Mouse (Mus musculus) testis, adult 2 months (tissue): Measurements from ENCODE around the gene Msmb.

ENCODE experiments used
- CTCF ChIP-seq: fragments of 200-500 bp; IDR thresholded peaks from 2 replicates; pipeline ENCODE4 v1.5.1; 2012; ENCODE audit warnings: low read depth, mild to moderate bottlenecking, inconsistent platforms, low read length, moderate library complexity; ENCODE audit not compliant: control insufficient read depth, insufficient read depth, insufficient replicate concordance
- POLR2A ChIP-seq: fragments of 200-500 bp; IDR thresholded peaks from 2 replicates; pipeline ENCODE4 v1.6.1; 2012; ENCODE audit warnings: low read depth, mild to moderate bottlenecking, inconsistent platforms, low read length, moderate library complexity; ENCODE audit not compliant: control insufficient read depth

DNA sequence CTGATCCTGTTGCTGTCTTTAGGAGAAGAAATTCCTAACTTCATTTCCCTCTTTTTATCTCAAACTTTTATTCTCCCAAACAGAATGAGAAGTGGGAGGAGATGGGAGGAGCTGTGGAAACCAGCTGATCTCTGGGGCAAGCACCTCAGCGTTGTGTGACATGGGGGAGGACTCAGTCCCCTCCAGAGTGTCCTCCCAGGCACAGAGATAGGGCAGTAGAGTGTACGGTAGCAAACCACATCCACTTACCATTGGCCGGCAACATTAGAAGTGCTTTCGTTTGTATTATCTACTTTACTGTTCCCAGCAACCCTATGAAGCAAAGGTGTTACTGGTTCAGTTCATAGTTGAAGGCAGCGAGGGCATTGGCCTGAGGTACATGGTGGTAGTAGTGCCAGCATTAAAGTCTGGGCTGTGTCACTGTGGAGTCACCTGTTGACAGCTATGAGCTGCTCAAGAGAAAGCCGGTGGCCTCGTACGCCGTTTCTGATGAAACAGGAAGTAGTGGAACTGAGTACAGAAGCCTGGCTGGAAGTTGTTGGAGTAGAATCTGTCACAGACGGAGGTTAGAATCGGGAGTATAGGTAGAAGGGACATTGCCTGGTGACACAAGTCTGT, 48.2 kb upstream of the Msmb start:
- TF ChIP-seq CTCF (no peak), POLR2A (no peak)
